Mouse (Mus musculus) cortical plate, adult 2 months (tissue): Measurements from ENCODE around the gene Rnft1. TPM values are rescaled to one million over a fixed set of nuclear protein-coding genes. Genes with fewer than 3 reads are reported as not detected.
"Not testable (repeated sequence)": the region's sequence is repeated elsewhere in the genome, so short reads cannot be mapped to it uniquely, and the experiment has no call there.

Source experiments
- H3K27ac ChIP-seq: fragments of 200-500 bp; 2 replicates; pipeline ENCODE4 v1.5.1; 2012; ENCODE audit warnings: low read length, control low read depth, inconsistent platforms; ENCODE audit not compliant: insufficient read depth
- H3K4me1 ChIP-seq: fragments of 200-500 bp; 2 replicates; pipeline ENCODE4 v1.6.1; 2011; ENCODE audit warnings: low read length; ENCODE audit not compliant: control insufficient read depth, insufficient read depth
- H3K4me3 ChIP-seq: fragments of 200-500 bp; 2 replicates; pipeline ENCODE4 v1.5.1; 2011; ENCODE audit warnings: mild to moderate bottlenecking, low read length, control low read depth; ENCODE audit not compliant: insufficient read depth
- CTCF ChIP-seq: fragments of 200-500 bp; IDR thresholded peaks from 2 replicates; pipeline ENCODE4 v1.5.1; 2011; ENCODE audit warnings: mild to moderate bottlenecking, control low read depth, low read length; ENCODE audit not compliant: insufficient read depth; ENCODE audit errors: extremely low read depth
- POLR2A ChIP-seq: fragments of 200-500 bp; IDR thresholded peaks from 2 replicates; pipeline ENCODE4 v1.6.1; 2011; ENCODE audit warnings: mild to moderate bottlenecking, low read length, control low read depth; ENCODE audit not compliant: insufficient read depth; ENCODE audit errors: extremely low read depth
- polyA plus RNA-seq: library from polyadenylated mRNA; depleted of rRNA; stranded (reverse); fragments of >200 nt; gene quantifications from 2 replicates; pipeline ENCODE4 v1.2.3, GENCODE M21; 2012

Gene Rnft1
- polyA plus RNA-seq, 1 experiment: 10.8 TPM

GRCm38 (mm10) chr11:86507334-86507733 is 22.9 kb downstream of the Rnft1 start:
- H3K4me1 ChIP-seq: no peaks in the 10 kb centered on the region
- no peak overlapping the region for H3K27ac ChIP-seq
- H3K4me3 ChIP-seq: no peak overlapping the region
- TF ChIP-seq POLR2A: no peak
- no peak for TF ChIP-seq CTCF

GRCm38 (mm10) chr11:86507991-86508390 is 23.5 kb downstream of the Rnft1 start:
- no peaks in the 10 kb centered on the region for H3K4me1 ChIP-seq
- H3K27ac ChIP-seq: no peak overlapping the region
- TF ChIP-seq POLR2A: no peak
- no peak for TF ChIP-seq CTCF
- H3K4me3 ChIP-seq: no peak overlapping the region

- no peak for TF ChIP-seq POLR2A
- no peak for TF ChIP-seq CTCF
- Histone ChIP-seq H3K4me1 (no peaks in the 10 kb centered on the region), H3K27ac (no peak overlapping the region), H3K4me3 (no peak overlapping the region)
Measured at GRCm38 (mm10) chr11:86516620-86517019, 32.2 kb downstream of the Rnft1 start.

- H3K4me3 ChIP-seq: no peak overlapping the region
- TF ChIP-seq CTCF (no peak), POLR2A (no peak)
- H3K27ac ChIP-seq: no peak overlapping the region
- H3K4me1 ChIP-seq: no peaks in the 10 kb centered on the region
Measured at GRCm38 (mm10) chr11:86517229-86517628, 32.8 kb downstream of the Rnft1 start.

DNA sequence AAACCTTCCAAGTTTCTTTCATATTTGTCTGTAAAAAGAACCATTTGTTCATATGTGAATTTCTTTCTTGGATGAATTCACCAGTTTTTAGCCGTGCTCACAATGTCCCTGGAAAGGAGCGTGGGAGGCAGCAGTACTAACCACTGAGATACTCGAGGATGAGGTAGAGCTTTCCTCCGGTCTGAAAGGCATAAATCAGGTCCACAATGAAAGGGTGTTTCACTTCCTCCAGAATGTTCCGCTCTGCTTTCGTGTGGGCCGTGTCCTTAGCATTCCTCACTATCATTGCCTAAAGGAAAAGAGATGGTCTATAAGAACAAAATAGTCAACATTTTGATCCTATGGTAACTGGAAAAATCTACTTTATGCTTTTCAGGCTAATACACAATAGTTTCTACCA is 35.3 kb downstream of the Rnft1 start:
- no peak overlapping the region for H3K27ac ChIP-seq
- H3K4me1 ChIP-seq: no peaks in the 10 kb centered on the region
- TF ChIP-seq POLR2A (no peak), CTCF (no peak)
- no peak overlapping the region for H3K4me3 ChIP-seq

- no peak overlapping the region for H3K4me3 ChIP-seq
- no peak overlapping the region for H3K27ac ChIP-seq
- TF ChIP-seq POLR2A: no peak
- no peak for TF ChIP-seq CTCF
- no peaks in the 10 kb centered on the region for H3K4me1 ChIP-seq
Measured at GRCm38 (mm10) chr11:86527528-86527927, 43.1 kb downstream of the Rnft1 start.

DNA sequence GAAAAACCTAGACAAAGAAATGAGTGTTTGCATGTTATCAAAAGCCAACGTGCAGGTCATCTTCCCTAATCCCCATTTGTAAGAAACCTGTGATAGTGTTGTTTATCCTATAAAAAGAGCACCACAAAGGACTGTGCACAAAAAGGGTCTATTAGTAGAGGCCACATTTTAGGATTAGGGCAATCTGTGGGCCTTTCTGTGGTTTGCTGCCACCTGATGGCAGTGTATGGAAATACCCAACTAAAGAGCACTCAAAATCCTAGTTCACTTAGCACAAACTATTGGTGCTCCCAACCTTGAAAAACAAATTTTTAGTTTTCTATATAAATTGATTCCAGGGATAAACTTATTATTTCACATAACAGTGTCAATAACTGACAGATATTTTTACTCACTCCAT is 48.4 kb downstream of the Rnft1 start:
- Histone ChIP-seq H3K27ac (no peak overlapping the region), H3K4me3 (no peak overlapping the region), H3K4me1 (no peaks in the 10 kb centered on the region)
- TF ChIP-seq CTCF (peak; percentile 47), POLR2A (no peak)

GRCm38 (mm10) chr11:86533302-86533701 is 48.8 kb downstream of the Rnft1 start:
- H3K4me1 ChIP-seq, H3K4me3 ChIP-seq, H3K27ac ChIP-seq: not testable (repeated sequence)

- TF ChIP-seq POLR2A: no peak
- TF ChIP-seq CTCF: no peak
- no peak overlapping the region for H3K27ac ChIP-seq
Measured at GRCm38 (mm10) chr11:86534201-86534910, 49.9 kb downstream of the Rnft1 start.

GRCm38 (mm10) chr11:86538786-86539185 is 54.3 kb downstream of the Rnft1 start:
- H3K27ac ChIP-seq: no peak overlapping the region
- H3K4me3 ChIP-seq: no peak overlapping the region
- no peaks in the 10 kb centered on the region; the same call in 1 of the 2 replicates for H3K4me1 ChIP-seq
- TF ChIP-seq POLR2A (no peak), CTCF (no peak)

More at GRCm38 (mm10) chr11:86534201-86534910, 49.9 kb downstream of the Rnft1 start:
- no peaks in the 10 kb centered on the region for H3K4me1 ChIP-seq
- no peak overlapping the region for H3K4me3 ChIP-seq
